Mouse (Mus musculus) adrenal gland, postnatal 0 days (tissue): ENCODE results near the gene Ddt. TPM values are rescaled to one million over a fixed set of nuclear protein-coding genes. Genes with fewer than 3 reads are reported as not detected.

Source experiments
- polyA plus RNA-seq: library from polyadenylated mRNA; unstranded; fragments of >200 nt; fragmentation: Nextera tagmentation; extraction: Ambion mirVana; gene quantifications from 2 replicates; pipeline ENCODE4 v1.2.1, GENCODE M21; 2015

The Ddt gene
- 81.4 and 106 TPM in 2 replicates for polyA plus RNA-seq

DNA sequence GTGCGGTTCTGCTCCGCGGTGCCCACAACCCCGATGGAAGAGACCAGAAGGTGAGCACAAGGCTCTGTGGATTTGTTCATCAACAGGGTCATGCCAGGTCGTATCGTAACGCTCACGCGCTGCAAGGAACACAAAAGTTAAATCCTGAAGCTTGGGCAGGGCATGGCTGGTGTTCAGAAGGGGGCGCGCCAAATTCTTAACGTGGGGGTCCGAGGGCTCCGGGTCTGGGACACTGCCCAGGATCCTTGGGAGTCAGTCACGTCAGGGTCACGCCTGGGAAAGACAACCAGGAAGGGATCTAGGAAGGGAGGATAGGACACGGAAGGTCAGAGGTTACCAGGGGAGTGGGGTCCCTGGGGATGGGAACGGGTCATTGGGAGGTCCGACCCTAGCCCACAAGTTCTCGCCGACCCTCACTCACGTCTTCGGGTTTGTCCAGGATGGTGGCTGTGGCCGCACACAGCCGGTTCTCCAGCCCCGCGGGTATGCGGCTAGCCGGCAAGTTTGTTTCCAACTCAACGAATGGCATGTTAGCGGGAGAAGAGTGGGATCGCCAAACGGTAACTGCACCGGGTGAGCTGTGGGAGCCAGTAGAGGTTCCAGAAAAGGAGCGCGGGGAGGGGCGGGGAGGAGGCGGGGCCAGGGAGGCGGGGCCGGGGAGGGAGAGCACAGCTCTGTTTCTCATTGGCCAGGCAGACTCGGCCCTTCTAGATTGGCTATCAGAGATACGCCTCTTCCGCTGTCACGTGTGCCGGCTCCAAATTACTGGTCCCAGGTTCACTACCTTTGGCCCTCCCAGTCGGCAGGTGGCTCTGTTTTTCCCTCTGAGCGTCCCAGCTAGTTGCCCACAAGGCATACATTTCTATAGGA, at the start of gene Ddt:
Gene Ddt (minus strand): TSS at position 620 of the 870 bp plus-strand sequence.

DNA sequence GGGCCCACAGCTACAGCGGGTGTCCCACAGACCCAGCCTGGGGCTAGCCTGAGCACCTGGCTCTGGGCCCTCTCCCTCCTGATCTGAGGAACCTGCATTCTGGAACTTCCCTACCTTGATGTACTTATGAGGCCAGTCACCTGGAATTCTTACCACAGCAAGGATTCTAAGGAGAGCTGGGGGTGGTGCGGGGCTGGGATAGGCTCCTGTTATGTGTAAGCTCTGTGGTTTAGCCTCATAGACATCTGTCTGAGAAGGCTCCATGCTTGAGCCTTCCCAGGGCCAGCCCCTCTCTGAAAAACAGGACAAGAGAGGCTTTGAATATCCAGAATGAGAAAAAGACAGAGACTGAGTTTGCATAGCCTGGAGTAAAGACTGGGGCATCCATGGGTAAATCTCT, 49.2 kb upstream of the Ddt start, which contains the start of gene Gstt4:
Gene Gstt4 (minus strand): TSS at position 101 of the 400 bp plus-strand sequence.

DNA sequence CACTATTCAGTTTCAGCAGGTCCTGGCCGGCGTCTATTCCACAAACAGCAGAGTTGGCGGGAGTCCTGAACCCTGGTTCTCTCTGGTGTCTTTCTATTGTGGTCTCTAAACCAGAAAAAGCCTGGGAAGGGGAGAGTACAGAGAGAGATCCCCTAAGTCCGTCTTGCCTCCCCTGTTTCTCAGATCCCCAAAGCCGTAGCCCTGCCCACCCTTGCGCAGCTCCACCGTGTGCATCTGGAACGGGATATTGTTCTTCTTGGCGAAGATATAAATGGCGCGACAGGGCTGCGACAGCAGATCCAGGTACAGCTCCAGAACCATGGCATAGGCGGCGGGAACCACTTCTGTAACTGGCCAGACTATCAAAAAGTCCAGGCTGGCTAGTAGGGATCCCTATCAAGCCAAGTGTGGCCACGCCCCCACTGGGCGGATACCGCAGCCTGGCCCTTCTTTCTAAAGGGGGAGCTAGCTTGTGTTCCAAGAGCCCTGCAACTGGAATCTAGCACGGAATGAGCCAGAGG, 25.0 kb upstream of the Ddt start, which contains the start of gene Gstt1:
Gene Gstt1 (minus strand): TSS at position 409 of the 521 bp plus-strand sequence.

DNA sequence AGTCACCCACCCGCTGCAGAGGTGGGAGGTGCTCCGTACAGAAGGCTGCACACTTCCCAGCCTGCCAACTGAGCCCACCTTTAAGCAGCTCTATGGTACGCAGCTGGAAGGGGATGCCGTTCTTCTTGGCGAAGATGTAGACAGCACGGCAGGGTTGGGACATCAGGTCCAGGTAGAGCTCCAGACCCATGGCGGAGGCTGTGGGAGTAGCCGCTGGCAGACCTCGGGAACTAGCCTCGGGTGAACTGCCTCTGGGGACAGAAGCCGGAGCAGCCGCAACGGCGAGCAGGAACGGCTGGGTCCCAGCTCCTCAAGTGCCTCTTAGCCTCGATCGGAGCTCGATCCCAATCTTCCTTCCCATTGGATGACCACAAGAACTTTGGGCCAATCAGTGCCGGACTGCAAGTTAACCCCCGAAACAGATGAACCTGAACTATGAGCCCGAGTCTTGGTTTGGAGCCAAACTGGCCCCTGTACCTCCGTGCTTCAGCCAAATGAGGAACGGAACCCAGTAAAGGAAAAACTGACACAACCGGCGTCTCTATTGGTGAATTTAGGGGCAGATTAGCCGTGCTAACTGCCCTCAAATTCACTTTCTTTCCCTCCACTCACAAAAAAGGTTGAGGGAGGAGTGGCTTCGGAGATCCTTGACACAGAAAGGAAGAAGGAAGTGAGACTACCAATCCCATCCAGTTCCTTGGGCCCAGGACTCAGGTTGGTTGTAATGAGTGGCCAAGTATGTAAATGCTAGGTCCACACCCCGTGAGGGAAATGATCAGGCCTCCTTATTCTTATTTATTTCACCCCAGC, 7.8 kb upstream of the Ddt start, which contains the start of the genes Gm20441 and Gstt3:
Gene Gm20441 (minus strand): TSS at position 186 of the 810 bp plus-strand sequence.
Gene Gstt3 (minus strand): TSS at position 646 of the 810 bp plus-strand sequence.

DNA sequence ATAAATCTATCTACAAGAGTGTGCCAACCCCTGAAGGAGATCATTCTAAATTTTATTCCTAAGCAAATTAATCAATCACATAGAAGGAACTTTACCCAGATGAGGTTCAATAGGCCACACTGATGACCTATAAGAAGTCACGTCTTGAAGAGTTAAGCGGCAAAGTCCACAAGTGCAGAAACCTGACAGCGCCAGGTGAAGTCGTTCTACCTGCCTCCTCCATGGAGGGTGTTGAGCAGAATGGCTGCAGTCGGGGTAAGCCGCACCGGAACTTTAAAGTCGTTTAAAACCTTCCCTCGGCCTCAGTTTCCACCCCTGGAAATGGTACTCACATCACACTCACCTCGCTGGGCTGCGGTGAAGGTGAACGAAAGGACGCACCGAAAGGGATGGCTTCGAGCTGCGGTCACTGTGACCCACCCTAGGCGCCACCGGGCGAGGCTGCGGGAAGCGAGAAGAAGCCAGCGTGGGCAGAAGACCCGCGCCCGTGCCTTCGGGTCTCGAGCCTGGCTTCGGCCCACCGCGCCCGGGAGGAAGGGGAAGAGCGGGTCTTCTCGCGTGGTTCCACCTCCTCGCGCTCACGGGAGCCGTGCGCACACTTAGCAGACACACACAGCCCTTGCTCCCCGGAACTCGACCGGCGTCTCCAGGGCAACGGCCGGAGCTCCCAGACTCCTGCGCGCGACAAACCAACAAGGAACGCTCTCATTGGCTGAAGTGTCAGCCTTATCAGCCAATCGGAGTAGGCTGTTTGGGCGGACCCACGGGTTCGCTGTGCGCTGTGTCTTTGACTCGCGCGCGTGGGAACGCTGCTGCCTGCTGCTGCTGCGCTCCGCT, 9.3 kb downstream of the Ddt start, which contains the start of gene Cabin1:
Gene Cabin1 (minus strand): TSS at position 660 of the 837 bp plus-strand sequence.

Other genes starting within 250 kb of the Ddt start
- 1.5 and 5.4 TPM in 2 replicates for gene Lrrc75b, start 213.1 kb downstream of the Ddt start, polyA plus RNA-seq
- gene Ggt1, start 211.8 kb downstream of the Ddt start, polyA plus RNA-seq, result 1.1 and 3.2 TPM in 2 replicates
- gene Ggt5, start 184.1 kb downstream of the Ddt start, polyA plus RNA-seq, result 5.2 and 8.1 TPM in 2 replicates
- gene Susd2, start 129.4 kb downstream of the Ddt start, polyA plus RNA-seq, result 7.7 and 10.6 TPM in 2 replicates
- gene Cabin1, start 9.1 kb downstream of the Ddt start, polyA plus RNA-seq, result 21.4 and 25.9 TPM in 2 replicates
- 0.22 TPM in 1 of 2 replicates, not detected in the other for gene Gm20441, start 7.5 kb upstream of the Ddt start, polyA plus RNA-seq
- 12.6 and 16.8 TPM in 2 replicates for gene Gstt3, start 8.0 kb upstream of the Ddt start, polyA plus RNA-seq
- 18.9 and 26.1 TPM in 2 replicates for gene Gstt1, start 25.2 kb upstream of the Ddt start, polyA plus RNA-seq
- gene Gstt4, start 49.1 kb upstream of the Ddt start, polyA plus RNA-seq, result not detected in 2 replicates
- gene Gstt2, start 64.0 kb upstream of the Ddt start, polyA plus RNA-seq, result 39.0 and 42.7 TPM in 2 replicates
- 540 and 846 TPM in 2 replicates for gene Mif, start 86.8 kb upstream of the Ddt start, polyA plus RNA-seq
- 0.32 and 3.0 TPM in 2 replicates for gene Derl3, start 120.0 kb upstream of the Ddt start, polyA plus RNA-seq
- gene Smarcb1, start 148.2 kb upstream of the Ddt start, polyA plus RNA-seq, result 75.4 and 89.9 TPM in 2 replicates
- gene Chchd10, start 159.7 kb upstream of the Ddt start, polyA plus RNA-seq, result 128 and 210 TPM in 2 replicates
- gene Mmp11, start 163.1 kb upstream of the Ddt start, polyA plus RNA-seq, result 15.1 and 23.4 TPM in 2 replicates
- gene Gm867, start 167.3 kb upstream of the Ddt start, polyA plus RNA-seq, result 0.62 and 0.66 TPM in 2 replicates
- 2.9 and 4.8 TPM in 2 replicates for gene Vpreb3, start 169.6 kb upstream of the Ddt start, polyA plus RNA-seq
- gene Gm5134, start 181.1 kb upstream of the Ddt start, polyA plus RNA-seq, result 0.06 and 0.17 TPM in 2 replicates